Mouse (Mus musculus): ENCODE results near the gene Evl. TPM values are rescaled to one million over a fixed set of nuclear protein-coding genes. Genes with fewer than 3 reads are reported as not detected.

Gene Evl
- 27.1 and 30.6 TPM in 2 replicates for total RNA-seq (2023)

DNA sequence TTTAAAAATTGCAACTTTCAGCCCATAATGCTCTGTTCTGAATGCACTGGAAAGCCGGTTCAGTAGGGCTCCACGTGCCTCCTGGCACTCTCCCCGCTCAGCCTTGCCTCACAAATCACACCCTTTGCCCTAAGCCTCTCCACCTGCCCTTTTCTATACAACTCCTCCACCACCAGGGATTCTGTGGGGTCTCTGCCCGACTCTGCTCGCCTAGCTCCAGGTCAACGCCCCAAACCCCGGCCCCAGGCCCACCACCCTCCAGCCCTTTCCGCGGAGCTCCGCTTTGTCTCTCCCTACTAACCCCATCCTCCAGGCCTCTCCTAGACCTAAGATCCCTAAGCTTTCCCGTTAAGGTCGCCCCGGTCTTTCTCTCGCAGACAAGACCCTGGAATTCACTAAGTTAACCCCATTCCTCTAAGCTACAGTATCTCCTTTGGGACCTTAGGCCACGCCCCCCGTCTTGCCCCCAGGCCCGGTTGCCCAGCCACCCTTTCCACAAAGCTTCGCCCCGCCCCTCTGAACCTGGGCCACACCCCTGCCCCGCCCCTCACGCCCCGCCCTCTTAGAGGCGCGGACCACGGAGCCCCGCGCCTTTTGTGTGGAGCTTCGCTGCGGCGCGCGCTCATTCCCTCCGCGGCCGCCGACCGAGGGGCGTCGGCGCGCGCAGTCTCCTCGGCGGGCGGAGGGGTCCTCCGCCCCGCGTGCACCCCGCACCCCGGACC lies at the start of gene Evl:
Gene Evl, plus strand, starts transcription at position 601 of the 722 bp plus-strand sequence.

DNA sequence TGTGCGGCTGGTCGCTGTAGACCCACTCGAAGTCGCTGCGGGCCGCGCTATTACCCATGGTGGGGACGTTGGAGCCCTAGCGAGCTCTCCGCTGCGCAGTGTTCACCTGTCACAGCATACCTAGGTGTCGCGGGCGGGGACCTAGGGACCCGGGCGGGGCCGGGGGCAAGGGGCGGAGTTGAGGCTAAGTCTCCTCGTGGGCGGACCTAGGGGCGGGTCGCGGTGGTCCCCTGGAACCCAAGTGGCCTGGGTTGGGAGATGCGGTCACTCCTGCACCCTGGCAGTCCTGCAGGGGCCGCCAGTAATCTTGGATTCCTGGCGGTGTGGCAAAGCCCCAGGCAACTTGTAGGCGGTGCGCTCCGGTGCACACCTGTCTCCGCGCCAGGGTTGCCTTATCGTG lies 147.7 kb downstream of the Evl start, which contains the start of gene Degs2:
Gene Degs2, minus strand, starts transcription at position 131 of the 400 bp plus-strand sequence.

Other genes with a start within 250 kb of the Evl start
- gene Hhipl1, start 248.4 kb upstream of the Evl start, total RNA-seq (2023), result not detected in 2 replicates
- gene Cyp46a1, start 220.3 kb upstream of the Evl start, total RNA-seq (2023), result not detected in 2 replicates
- 1.0 and 2.8 TPM in 2 replicates for gene Eml1, start 183.8 kb upstream of the Evl start, total RNA-seq (2023)
- not detected in 2 replicates for gene Degs2, start 147.6 kb downstream of the Evl start, total RNA-seq (2023)
- gene Yy1, start 238.3 kb downstream of the Evl start, total RNA-seq (2023), result 58.4 and 60.2 TPM in 2 replicates